Mouse (Mus musculus): ENCODE measurements around the gene Zfp879. TPM values are rescaled to one million over a fixed set of nuclear protein-coding genes. Genes with fewer than 3 reads are reported as not detected.

Gene Zfp879
- polyA plus RNA-seq (2017; shearing (Covaris generic)): 0.15 TPM

GRCm38 (mm10) chr11:50841023-50841735, at the start of gene Zfp879:
Gene Zfp879 (minus strand): TSS chr11:50841552.

GRCm38 (mm10) chr11:50887390-50888128, 46.2 kb upstream of the Zfp879 start, which contains the start of gene Zfp454:
Gene Zfp454 (minus strand): TSS chr11:50887651.

DNA sequence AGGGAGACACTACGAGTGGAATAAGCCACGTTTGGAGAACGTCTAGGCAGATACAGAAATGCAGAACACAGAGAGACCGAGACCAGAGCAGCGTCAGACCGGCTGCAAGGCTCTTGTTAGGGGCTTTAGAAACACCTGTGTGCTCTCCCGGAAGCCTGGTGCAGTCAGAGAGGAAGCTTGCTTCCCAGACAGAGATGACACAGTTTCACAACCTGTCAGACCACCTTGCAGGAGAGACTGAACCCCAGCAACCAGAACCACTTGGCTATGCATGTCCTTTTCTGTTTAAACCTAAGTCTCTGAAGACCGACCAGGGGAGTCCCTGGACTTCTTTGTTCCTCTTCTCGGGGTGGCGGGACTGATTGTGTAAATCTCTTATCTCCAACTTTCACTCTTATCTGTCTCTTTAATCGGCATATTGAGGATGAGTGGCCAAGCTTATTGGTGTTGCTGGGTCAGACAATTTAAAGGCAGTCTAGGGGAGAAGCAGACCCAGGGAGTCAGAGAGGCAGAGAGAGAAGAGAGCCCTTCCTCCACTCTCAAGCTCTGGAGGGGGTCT, 8.9 kb upstream of the Zfp879 start, which contains the start of gene Grm6:
Grm6 (plus strand) TSS at position 509 of the 559 bp plus-strand sequence.

GRCm38 (mm10) chr11:50827010-50827953, 14.1 kb downstream of the Zfp879 start, which contains the start of gene Zfp354c:
Gene Zfp354c (minus strand): TSS chr11:50827724.

Other genes with a start within 250 kb of the Zfp879 start
- not detected for gene Adamts2, start 239.5 kb downstream of the Zfp879 start, polyA plus RNA-seq (2017; shearing (Covaris generic))
- gene Zfp354c, start 13.8 kb downstream of the Zfp879 start, polyA plus RNA-seq (2017; shearing (Covaris generic)): 6.9 TPM
- 0.68 TPM for gene Grm6, start 9.1 kb upstream of the Zfp879 start, polyA plus RNA-seq (2017; shearing (Covaris generic))
- gene Zfp454, start 46.1 kb upstream of the Zfp879 start, polyA plus RNA-seq (2017; shearing (Covaris generic)): not detected
- 1.1 TPM for gene Zfp2, start 74.6 kb upstream of the Zfp879 start, polyA plus RNA-seq (2017; shearing (Covaris generic))
- not detected for gene Zfp354b, start 90.1 kb upstream of the Zfp879 start, polyA plus RNA-seq (2017; shearing (Covaris generic))
- gene 4933414I15Rik, start 102.2 kb upstream of the Zfp879 start, polyA plus RNA-seq (2017; shearing (Covaris generic)): not detected
- not detected for gene Prop1, start 112.2 kb upstream of the Zfp879 start, polyA plus RNA-seq (2017; shearing (Covaris generic))
- gene Olfr1378, start 125.0 kb upstream of the Zfp879 start, polyA plus RNA-seq (2017; shearing (Covaris generic)): not detected
- gene Olfr1377, start 140.4 kb upstream of the Zfp879 start, polyA plus RNA-seq (2017; shearing (Covaris generic)): not detected
- not detected for gene Olfr51, start 162.0 kb upstream of the Zfp879 start, polyA plus RNA-seq (2017; shearing (Covaris generic))
- gene Olfr54, start 172.7 kb upstream of the Zfp879 start, polyA plus RNA-seq (2017; shearing (Covaris generic)): not detected
- not detected for gene Olfr1375, start 206.6 kb upstream of the Zfp879 start, polyA plus RNA-seq (2017; shearing (Covaris generic))
- gene Zfp354a, start 217.7 kb upstream of the Zfp879 start, polyA plus RNA-seq (2017; shearing (Covaris generic)): not detected

Data from naive thymus-derived CD4-positive, alpha-beta T cell, adult 5 months (primary cell).